Mouse (Mus musculus) left cerebral cortex, postnatal 10 days (tissue): ENCODE data around the gene Podn. TPM values are rescaled to one million over a fixed set of nuclear protein-coding genes. Genes with fewer than 3 reads are reported as not detected.

Source experiments
- DNase-seq, 2 experiments: peaks; one replicate each; pipeline ENCODE4 v3.0.0; 2021 to 2022; ENCODE audit warnings: low spot score in 2 of 2, mixed read lengths in 1 of 2; ENCODE audit errors: extremely low spot score in 1 of 2
- intact Hi-C: fragments of 180-260 bp; cut with DNase I; formaldehyde crosslinking; loops from one replicate; pipeline ENCODE4 v1.15.1; 2025
- microRNA-seq: library from miRNA; unstranded; fragments of <30 nt; microRNA quantifications from one replicate; pipeline ENCODE4 v1.2.0, GENCODE M21; 2022
- total RNA-seq, 2 experiments: library from RNA; stranded (reverse); gene quantifications; 2 replicates each; pipeline ENCODE4 v1.2.3; 2021

Gene Podn
- total RNA-seq, 2 experiments from 2014 or later: 4.4 to 5.8 TPM

GRCm38 (mm10) chr4:107986386-107987168 lies 109.7 kb downstream of the Podn start:
- intact Hi-C loops: no loop called here
- no peak for DNase-seq

DNA sequence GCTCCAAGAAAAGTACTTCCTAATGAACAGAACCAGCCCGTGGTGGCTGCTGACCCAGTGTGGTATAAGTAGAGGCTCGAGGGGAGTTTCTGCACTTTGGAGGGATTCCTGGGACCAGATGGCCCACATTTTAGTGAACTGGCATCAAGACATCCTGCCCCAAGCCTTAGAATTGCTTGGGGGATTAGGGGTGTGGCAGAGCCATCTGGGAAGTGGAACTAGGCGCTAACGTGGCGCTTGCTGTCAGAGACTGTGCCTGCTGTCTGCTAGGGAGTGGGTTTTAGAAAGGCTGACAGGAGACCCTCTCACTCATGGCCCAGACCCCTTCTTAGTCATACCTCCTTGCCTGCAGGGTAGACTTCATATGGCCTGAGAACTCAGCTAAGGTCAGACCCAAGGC lies 110.4 kb downstream of the Podn start:
- intact Hi-C loops: no loop called here
- DNase-seq: no peak

- DNase-seq: peak; percentile 82 to 84
- intact Hi-C loops: no loop called here
These were observed 111.8 kb downstream of the Podn start for GRCm38 (mm10) chr4:107984282-107984981.

DNA sequence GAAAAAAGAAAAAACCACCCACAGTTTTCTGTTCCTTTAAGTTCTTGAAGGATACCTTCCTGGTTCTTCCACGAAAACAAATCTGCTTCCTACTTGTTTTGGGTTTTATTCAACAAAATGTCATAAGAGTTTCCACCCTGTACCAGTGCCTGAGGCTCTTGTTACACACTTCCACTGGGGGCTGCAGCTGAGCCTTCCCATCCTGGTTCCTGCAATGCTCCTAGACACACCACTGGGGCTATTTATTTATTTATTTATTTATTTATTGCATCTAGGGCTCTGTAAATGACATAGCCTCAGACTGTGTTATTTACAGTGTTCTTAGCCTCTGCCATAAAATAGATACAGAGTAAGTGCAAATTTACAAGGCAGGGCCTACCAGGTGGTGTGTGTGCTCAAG lies 112.5 kb downstream of the Podn start:
- no peak for DNase-seq
- intact Hi-C loops: no loop called here

- intact Hi-C loops: no loop called here
These were observed 116.1 kb downstream of the Podn start for GRCm38 (mm10) chr4:107980002-107980600.

DNA sequence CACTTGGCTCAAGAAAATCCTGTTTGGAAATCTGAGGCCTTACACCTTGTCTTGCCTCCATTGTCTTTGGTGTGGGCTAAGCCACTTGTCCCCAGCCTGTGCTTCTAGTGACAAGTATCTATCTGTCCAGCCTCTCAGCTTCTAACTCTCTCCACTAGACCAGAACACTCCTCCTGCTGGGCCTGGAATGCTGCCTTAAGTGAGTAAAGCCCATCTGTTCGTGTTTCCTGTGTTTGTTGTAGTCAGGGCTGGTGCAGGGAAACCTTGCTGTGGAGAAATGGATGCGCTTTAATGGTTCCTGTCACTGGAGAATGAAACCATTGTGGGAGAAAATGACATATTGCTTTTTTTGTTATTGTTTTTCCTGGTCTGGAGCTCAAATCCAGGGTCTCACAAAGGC lies 116.7 kb downstream of the Podn start:
- DNase-seq: peak; percentile 38 to 59
- intact Hi-C loops: no loop called here

More at GRCm38 (mm10) chr4:107980002-107980600, 116.1 kb downstream of the Podn start:
- DNase-seq: no peak

GRCm38 (mm10) chr4:107977593-107977992 lies 118.7 kb downstream of the Podn start:
- peak in 1 of 2 experiments; percentile 54 for DNase-seq
- intact Hi-C loops: no loop called here

DNA sequence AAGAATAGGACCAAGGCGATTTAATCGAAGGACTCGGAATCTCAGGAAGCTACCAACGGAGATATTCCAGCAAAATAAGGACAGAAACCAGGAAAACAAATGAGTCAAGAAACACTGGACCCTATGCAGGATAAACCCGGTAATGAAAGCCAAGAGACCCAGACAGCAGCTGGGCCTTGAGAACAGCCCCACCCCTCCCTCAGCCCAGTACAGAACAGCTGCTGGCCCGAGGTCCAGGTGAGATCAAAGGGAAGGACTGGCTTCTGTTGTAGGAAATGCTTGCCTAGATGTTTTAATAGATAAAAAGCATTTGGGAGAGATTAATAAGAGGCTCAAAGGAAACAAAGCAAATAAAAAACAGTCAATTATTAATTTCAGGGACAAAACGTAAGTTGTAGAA lies 121.2 kb downstream of the Podn start:
- intact Hi-C loops: no loop called here
- no peak for DNase-seq

DNA sequence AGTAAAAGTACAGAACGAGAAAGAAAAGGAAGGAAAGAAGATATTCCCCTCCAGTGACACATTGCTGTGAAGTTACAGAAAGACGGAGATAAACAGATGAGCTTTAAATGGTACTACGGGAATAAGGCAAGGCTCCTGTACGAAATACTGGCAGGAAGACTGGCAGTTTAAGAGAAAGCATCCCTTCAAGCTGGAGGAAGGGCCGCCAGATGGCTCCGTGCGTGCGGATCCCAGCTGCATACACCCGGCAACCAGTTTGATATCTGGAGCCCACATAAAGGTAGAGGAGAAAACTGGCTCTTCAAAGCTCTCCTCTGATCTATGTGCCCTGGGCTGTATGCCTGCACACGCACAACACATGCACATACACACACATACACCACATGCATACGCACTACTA lies 121.7 kb downstream of the Podn start:
- intact Hi-C loops: no loop called here
- no peak for DNase-seq

DNA sequence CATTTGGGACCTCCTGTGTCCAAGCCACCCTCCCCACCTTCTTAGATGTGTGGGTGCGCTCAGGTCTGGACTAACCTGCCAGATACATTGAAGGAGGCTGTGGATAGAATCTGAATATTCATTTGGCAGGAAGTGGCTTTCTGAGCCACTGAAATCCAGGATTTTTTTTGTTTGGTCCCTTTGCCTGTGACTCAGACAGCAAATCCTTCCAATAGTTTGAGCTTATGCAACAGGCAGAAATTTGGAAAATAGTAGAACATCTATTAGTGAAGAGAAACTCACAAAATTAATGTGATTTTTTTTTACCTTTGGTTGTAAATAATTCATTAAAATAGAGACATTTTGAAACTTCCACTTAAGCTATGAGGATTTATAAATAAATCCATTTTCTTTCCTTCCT lies 125.1 kb downstream of the Podn start:
- intact Hi-C loops: no loop called here
- no peak for DNase-seq

DNA sequence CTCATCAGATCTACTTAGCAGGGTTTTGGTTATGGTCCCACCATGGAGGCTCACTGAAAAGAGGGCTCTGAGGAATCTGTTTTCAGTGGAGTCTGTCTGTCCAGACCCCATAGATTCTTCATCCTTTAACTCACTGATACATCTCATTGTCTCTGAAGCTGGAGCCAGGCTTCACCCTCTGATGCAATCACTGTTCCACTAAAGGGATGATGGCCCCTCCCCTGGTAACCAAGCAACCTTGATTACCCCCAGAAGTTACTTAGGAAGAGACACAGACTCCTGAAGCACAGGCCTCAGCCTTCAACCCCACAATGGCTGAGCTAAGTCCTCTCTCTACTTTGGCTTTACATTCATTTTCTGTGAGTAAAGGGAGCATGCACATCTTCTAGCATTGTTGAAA lies 126.5 kb downstream of the Podn start:
- no peak for DNase-seq
- intact Hi-C loops: no loop called here

DNA sequence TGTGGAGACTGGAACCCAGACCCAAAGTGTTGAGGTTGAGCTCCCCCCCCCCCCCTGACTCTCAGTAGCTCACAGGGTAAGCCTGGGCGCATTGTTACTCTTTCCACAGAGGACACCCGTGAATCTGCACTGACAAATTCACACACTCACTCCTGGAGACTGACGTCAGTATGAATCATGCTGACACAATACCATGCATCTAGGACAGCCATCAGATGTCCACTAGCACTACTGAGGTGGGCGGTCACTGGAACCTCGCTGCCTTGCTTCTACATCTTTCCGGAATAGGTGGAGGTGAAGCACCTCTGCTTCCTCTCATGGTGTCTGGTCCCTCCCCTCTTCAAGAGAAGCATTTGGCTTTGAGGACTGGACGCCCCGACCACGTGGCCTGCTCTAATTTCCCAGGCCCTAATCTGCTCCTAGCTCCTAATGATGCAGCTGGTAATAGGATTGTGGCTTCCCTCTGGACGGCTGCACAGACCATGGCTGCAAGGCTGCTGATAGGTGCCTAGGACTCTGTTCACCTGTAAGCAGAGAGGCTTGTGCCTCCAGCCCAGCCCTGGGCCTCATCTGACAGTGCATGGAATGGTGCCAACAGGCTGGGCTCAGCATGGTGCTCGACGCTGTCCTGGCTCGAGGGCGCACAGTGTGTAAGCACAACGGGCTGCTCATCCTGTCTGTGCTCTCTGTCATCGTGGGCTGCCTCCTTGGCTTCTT lies 128.1 kb downstream of the Podn start, which contains the start of gene Slc1a7:
TSS of gene Slc1a7 (plus strand) at position 367 of the 717 bp plus-strand sequence.
- intact Hi-C loops: no loop called here

DNA sequence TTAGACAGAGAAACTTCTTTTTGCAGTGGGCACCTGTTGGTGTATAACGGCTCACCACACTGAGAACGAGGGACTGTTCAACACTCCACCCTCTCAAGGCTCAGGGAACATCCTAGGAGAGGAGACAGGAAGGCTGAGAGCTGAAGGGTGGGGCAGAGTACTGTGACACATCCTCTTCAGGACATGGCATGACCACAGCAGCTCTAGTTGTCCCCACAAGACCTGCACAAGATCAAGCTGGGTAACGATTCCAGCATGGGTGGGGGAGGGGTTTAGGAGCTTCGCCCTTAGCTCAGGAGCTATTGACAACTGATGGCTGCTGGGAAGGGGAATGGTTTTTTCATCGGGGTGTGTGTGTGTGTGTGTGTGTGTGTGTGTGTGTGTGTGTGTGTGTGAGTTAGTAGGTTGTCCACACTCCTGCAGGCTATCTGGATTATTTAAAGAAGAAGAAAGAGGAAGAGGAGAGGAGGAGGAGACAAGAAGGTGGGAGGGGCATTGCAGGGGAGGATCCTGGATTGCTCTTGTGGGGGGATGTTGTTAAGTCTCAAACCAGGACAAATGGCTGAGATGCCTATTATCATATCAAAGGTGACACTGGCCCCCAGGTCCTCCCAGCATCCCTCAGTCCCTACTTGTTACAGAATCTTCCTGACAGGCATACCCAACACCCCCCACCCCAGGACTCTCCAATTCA lies 129.7 kb downstream of the Podn start:
- intact Hi-C loops: no loop called here
- DNase-seq: no peak

More for the DNA sequence above, 128.1 kb downstream of the Podn start, which contains the start of gene Slc1a7:
- no peak for DNase-seq

Small RNAs within 50 kb of the gene (microRNA-seq; reads per million reads assigned to microRNA genes)
- not detected for gene Mir6397

Other genes with a start within 250 kb of the Podn start
- 10 to 100 TPM; 43.9 to 46.4 TPM for gene Magoh, start 216.7 kb downstream of the Podn start, total RNA-seq
- 10 to 100 TPM; 63.3 to 67.7 TPM for gene 0610037L13Rik, start 206.6 kb downstream of the Podn start, total RNA-seq
- gene Cpt2, start 172.8 kb downstream of the Podn start, total RNA-seq: 1 to 10 TPM; 3.9 to 4.8 TPM
- not detected for gene Slc1a7, start 128.1 kb downstream of the Podn start, total RNA-seq
- gene Scp2, start 48.6 kb upstream of the Podn start, total RNA-seq: 10 to 100 TPM; 73.0 to 79.6 TPM
- gene Echdc2, start 69.0 kb upstream of the Podn start, total RNA-seq: 10 to 100 TPM in 1 of 2 experiments, 1 to 10 TPM in 1; 9.4 to 11.0 TPM
- gene Zyg11a, start 121.6 kb upstream of the Podn start, total RNA-seq: under 1 TPM; 0.14 to 0.19 TPM
- 100 to 1,000 TPM; 151 to 166 TPM for gene Zyg11b, start 204.7 kb upstream of the Podn start, total RNA-seq
- 10 to 100 TPM; 36.8 to 39.7 TPM for gene Coa7, start 231.7 kb upstream of the Podn start, total RNA-seq